Mouse (Mus musculus): Measurements from ENCODE around the gene Ccdc90b.

Gene Ccdc90b

DNA sequence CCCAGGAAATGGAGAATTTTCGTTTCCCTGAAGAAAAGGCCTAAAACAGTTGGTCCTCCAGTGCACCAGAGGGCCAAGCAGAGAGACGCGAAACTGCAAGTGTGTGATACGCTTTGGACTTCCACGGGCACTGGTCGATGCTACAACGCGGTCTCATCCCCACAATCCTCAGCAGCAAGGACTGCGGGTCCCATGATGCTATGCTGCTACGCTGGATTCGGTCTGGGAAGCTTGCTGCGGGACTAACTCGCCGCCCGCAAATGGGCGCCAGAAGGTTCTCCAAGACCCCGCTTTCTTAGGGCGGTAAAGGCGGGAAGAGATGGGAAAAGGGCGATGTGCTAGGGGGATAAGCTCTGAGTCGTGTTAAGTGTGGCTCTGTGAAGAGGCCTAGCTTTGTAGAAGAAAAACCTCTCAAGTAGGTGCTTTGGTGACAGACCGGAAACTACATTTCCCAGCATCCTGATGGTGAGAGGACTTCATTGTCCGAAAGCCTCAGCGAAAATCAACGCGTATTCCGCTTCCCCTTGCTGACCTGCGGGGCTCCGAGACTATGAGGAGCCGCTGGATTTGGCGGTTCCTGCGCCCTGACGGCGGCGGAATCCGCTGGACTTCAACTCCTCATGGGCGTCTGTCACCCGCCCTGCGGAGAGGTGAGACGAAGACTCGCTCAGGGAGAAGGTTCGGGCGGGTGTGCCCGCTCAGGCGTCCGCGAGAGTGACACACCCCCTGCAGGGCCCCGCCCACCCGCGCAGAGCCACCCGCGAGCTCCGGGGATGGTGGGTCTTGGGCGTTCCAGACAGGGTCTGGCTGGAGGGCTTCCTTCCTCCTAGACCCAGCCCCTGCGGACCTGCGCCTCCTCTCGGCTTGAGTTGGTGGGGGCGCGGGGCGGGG is at the start of gene Ccdc90b:
TSS of gene Ccdc90b (plus strand) at position 164 of the 891 bp plus-strand sequence.
- in situ Hi-C loops (cut with MboI, MseI): no loop called here

DNA sequence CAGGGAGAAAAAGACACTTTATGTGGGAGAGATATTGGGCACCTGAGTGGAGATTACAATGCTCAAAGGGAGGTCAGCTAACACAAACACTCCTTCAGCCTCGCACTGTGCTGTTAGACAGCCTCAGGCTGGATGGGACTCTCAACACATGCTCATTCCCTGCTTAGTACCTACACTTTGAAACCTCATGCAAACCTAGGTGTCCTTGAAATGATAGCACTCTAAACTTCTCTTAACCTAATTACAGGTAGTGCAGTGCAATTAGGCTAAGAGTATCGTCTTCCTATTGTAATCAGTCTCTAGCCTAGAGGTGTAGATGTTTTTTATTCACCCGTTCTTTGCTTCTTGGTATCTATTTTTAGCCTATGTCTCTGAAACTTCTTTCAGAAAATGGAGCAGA is 40.6 kb upstream of the Ccdc90b start:
- in situ Hi-C loops (cut with MboI, MseI): no loop called here

- in situ Hi-C loops (cut with MboI, MseI): no loop called here
These were observed 40.1 kb upstream of the Ccdc90b start for GRCm38 (mm10) chr7:92520820-92521219.

DNA sequence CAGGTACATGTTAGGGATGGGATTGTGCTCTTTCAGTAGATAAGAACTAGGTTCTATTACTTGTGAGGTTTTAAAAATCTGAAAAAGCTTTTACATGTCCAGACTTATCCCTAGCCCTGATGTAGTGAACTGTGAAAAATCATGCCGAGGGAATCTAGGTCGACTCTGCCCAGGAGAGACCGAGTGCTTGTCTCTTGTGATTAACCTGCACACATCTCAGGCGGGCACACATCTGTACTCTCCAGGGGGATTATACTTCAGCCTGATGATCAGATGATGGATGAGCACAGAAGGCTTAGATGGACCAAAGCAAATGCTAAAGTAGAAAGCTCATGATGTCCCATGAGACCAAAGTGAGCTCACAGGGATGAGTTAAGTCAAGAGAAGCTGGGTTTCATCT is 31.7 kb upstream of the Ccdc90b start:
- in situ Hi-C loops (cut with MboI, MseI): no loop called here

- in situ Hi-C loops (cut with MboI, MseI): no loop called here
These were observed 28.5 kb upstream of the Ccdc90b start for GRCm38 (mm10) chr7:92532351-92533036.

- in situ Hi-C loops (cut with MboI, MseI): loop anchor here (5.0 kb wide), 1 partner anchor 449 kb away; no protein-coding TSS in a partner anchor
These were observed 14.2 kb upstream of the Ccdc90b start for GRCm38 (mm10) chr7:92546763-92547162.

DNA sequence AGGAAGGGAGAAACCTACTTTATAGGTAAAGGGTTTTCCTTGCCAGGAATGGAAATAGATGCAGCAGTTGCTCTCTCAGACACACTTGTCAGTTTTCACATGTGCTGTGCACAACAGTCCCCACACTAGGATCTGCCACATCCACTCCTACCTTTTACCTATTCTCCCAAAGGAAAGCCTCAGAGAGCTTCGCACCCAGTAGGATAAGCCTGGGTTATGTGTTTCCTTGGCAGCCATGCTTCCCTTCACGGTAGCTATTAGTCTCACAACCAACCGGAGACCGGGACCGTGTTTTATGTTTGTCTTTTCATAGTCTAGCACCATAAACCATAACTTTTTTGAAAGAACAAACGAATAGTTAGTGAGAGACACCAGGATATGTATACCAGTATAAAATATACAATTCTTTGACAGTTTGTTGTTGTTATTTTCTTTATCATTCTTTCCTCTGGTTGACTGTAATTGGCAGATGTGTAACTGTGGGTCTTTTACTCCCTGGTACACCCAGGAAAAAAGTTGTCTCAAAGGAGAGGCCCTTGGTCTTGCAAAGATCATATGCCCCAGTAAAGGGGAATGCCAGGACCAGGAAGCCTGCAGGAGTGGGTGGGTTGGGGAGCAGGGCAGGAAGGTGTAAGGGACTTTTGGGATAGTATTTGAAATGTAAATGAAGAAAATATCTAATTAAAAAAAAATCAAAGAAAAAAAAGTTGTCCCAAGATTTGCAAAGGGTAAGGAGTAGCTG is 10.5 kb upstream of the Ccdc90b start:
- in situ Hi-C loops (cut with MboI, MseI): no loop called here

GRCm38 (mm10) chr7:92550990-92551392 is 10.0 kb upstream of the Ccdc90b start:
- in situ Hi-C loops (cut with MboI, MseI): no loop called here

- in situ Hi-C loops (cut with MboI, MseI): no loop called here
These were observed 2.2 kb upstream of the Ccdc90b start for GRCm38 (mm10) chr7:92558744-92559143.

DNA sequence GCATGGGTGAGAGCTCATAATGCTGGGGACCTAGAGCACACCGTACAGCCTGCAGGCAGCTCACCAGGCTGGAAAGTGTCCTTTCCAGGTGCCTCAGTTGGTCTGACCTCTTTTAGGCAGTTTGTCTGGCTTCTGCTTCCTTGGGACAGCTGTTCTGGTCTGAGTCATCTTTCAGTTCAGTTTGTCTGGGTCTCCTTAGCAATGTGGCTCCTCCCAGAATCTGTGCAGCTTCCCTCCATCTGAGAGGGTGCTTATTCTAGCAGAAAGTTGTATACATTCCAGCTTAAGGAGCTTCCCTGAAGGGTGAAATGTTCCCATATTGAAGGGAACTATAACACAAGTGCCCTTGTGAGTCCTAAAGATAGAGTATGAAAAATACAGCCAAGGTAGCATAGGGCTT is 5.8 kb downstream of the Ccdc90b start:
- in situ Hi-C loops (cut with MboI, MseI): no loop called here

DNA sequence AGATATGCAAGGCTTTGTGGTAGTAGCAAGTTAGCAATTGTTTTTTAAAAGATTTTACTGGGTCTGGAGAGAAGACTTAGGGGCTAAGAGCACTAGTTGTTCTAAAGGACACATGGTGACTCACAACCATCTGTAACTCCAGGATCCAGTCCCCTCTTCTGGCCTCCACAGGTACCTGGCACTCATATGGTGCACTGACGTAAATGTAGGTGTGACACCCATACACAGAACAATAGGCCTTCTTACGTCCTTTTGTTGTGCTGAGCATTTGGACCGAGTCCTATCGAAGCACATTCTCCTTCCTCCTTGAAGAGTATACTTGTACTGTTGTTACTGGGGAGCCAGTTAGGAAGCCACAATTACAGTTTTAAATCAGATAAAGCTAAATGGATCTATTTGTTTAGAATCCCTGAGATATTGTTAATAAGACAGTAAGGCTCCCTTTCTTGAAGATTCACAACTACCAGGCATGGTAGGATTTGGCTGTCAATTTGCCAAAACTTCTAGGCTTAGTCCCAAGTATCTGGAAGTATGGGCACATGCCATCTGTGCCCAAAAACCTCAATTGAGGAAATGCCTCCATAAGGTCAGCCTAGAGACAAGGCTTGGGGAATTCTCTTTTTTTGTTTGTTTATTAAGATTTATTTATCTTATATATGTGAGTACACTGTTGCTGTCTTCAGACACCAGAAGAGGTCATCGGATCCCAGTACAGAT is 19.7 kb downstream of the Ccdc90b start:
- in situ Hi-C loops (cut with MboI, MseI): no loop called here

DNA sequence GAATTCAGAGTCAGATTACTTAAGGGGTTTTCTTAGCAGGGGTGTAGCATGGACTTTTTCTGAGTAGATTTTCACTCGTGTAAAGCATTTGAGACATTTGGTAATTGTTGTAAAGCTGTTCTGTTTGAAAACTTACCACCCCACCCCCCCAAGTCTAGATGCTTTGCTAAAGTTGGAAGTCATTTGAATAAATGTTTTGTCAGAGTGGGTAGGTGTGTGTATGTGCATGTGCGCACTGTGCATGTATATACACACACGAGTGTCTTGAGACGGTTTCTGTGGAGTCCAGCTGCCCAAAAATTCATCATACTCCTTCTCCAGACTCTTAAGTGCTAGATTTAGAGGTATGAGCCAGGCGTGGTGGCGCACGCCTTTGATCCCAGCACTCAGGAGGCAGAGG is 22.6 kb downstream of the Ccdc90b start:
- in situ Hi-C loops (cut with MboI, MseI): no loop called here

GRCm38 (mm10) chr7:92589986-92590385 is 29.0 kb downstream of the Ccdc90b start:
- in situ Hi-C loops (cut with MboI, MseI): no loop called here

DNA sequence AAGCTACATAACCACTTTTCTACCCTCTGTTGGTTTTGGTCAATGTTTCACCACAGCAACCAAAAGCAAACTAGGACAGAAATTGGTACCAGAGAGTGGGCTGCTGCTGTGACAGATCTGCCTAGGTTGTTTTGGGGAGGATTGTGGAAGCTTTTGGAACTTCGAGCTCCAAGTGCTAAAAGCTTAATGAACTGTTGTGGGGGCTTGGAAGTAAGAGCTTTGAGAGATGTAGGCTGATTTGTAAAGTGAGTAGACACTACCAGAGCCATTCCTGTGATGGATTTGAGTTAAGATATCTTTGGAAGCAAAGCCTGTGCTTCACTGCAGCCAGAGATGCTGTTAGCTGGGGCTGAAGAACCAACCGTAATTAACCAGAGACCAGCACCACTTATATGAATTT is 29.9 kb downstream of the Ccdc90b start:
- in situ Hi-C loops (cut with MboI, MseI): no loop called here

- in situ Hi-C loops (cut with MboI, MseI): no loop called here
These were observed 44.0 kb downstream of the Ccdc90b start for GRCm38 (mm10) chr7:92604961-92605360.

DNA sequence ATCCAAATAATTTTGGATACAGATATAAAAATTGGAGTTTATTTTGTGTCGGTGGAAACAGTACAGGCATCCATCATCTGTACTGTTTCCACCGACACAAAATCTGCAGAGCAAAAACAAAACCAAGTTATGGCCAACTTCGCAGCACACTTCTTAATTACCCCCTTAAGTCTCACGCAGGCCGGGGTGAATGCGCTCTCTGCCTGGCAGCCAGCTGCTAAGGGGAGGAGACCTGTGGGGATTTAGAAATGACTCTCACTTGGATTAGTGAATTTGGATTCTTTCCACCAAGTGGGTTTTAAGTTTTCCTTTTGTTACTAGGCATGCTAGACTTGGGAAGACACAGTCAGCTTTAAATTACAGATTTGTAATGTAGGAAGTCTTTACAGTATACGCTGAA is 49.9 kb downstream of the Ccdc90b start:
- in situ Hi-C loops (cut with MboI, MseI): loop anchor here (5.0 kb wide), 1 partner anchor 69 kb away; no protein-coding TSS in a partner anchor

GRCm38 (mm10) chr7:92624488-92624887 is 63.5 kb downstream of the Ccdc90b start:
- in situ Hi-C loops (cut with MboI, MseI): no loop called here

GRCm38 (mm10) chr7:92630167-92630566 is 69.2 kb downstream of the Ccdc90b start:
- in situ Hi-C loops (cut with MboI, MseI): loop anchor here (10.0 kb wide), 1 partner anchor 525 kb away; no protein-coding TSS in a partner anchor

Data from T-helper 1 cell (primary cell).